Mouse (Mus musculus): ENCODE results near the gene A830031A19Rik.

Gene A830031A19Rik

DNA sequence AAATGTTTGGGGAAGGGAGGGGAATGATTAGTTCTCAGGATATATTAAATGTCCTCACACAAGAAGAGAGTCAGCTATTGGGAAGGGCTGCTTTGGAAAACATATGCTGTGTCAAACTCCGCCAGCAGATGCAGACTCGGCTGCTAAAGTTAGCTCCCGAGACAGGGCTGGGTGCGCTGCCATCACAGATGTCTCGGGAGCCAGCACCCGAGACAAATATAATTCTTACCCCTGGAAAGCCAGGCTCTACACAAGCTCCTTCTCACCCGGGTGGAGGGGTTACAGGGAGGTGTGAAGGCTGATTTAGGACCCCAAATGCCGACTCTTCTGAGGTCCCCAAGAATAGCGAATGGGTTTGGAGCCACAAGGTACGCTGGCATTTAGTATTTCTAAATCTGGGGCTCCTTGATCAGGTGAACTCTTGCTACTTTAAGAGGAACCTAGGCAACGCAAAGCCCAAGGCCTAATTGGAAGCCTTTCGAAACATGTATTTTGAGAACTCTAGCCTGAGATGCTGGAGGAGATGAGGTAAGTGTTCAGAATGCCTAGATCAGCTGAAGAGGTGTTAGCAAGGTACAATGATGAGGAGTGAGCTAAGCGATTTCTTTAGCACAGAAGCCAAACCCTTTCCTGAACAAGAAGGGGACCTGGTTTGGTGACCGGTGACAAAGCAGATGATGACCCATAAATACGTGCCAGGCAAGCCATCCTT, 69.3 kb downstream of the A830031A19Rik start:
- DNase-seq, result no peak

DNA sequence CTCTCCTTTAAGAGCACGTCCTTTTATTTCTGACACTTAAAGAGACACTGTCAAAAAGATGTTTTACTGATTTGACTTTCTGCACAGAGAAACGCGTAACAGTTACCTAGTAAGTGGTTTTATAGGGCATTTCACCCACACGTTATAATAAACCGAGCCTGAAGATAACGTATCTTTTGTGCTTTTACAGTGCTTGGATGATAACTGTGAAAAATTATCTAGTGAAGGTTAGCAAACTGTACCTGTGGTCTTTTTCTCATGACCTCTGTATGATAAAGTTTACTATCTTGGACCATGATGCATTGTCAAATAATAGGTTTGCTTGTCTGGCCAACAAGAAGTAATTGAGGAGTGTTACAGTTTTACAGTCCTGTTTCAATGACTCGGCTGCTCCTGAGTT, 74.2 kb downstream of the A830031A19Rik start:
- DNase-seq, result no peak

Data from kidney, adult 11 months (tissue).